Mouse (Mus musculus) midbrain, embryonic 14.5 days (tissue): Measurements from ENCODE around the gene Olfr1280. TPM values are rescaled to one million over a fixed set of nuclear protein-coding genes. Genes with fewer than 3 reads are reported as not detected.

ENCODE experiments used
- ATAC-seq: fragments of 200-750 bp; cut with Nextera tagmentation; 2 replicates; pipeline ENCODE4 v1.8.0; 2017; ENCODE audit warnings: moderate number of reproducible peaks, moderate library complexity; ENCODE audit not compliant: low FRiP score, low TSS enrichment
- DNase-seq: peaks from one replicate; pipeline ENCODE4 v3.0.0-alpha.2; 2015
- H3K27ac ChIP-seq: fragments of 300-500 bp; sonication (generic); replicated peaks from 2 replicates; pipeline ENCODE4 v1.5.1; 2014; ENCODE audit warnings: mild to moderate bottlenecking, low read depth, low read length, moderate library complexity
- H3K27me3 ChIP-seq: fragments of 300-500 bp; sonication (generic); 2 replicates; pipeline ENCODE4 v1.6.1; 2014; ENCODE audit warnings: low read length, control low read depth, mixed read lengths; ENCODE audit not compliant: control insufficient read depth, insufficient read depth
- H3K36me3 ChIP-seq: fragments of 300-500 bp; sonication (generic); 2 replicates; pipeline ENCODE4 v1.6.1; 2014; ENCODE audit warnings: low read length, control low read depth; ENCODE audit not compliant: control insufficient read depth, insufficient read depth
- H3K4me1 ChIP-seq: fragments of 300-500 bp; sonication (generic); 2 replicates; pipeline ENCODE4 v1.6.1; 2014; ENCODE audit warnings: mild to moderate bottlenecking, antibody characterized with exemption, low read length, control low read depth; ENCODE audit not compliant: control insufficient read depth, insufficient read depth
- H3K4me2 ChIP-seq: fragments of 300-500 bp; sonication (generic); 2 replicates; pipeline ENCODE4 v1.6.1; 2014; ENCODE audit warnings: mild to moderate bottlenecking, low read length, moderate library complexity
- H3K4me3 ChIP-seq: fragments of 300-500 bp; sonication (generic); replicated peaks from 2 replicates; pipeline ENCODE4 v1.5.1; 2014; ENCODE audit warnings: low read depth, low read length
- H3K9ac ChIP-seq: fragments of 300-500 bp; sonication (generic); replicated peaks from 2 replicates; pipeline ENCODE4 v1.6.1; 2014; ENCODE audit warnings: mild to moderate bottlenecking, low read length, moderate library complexity
- H3K9me3 ChIP-seq: fragments of 300-500 bp; sonication (generic); 2 replicates; pipeline ENCODE4 v1.6.1; 2016; ENCODE audit warnings: low read length, control low read depth, mixed read lengths; ENCODE audit not compliant: control insufficient read depth
- WGBS: fragments of 180-500 bp; shearing (Covaris S2); extraction: QIAGEN DNeasy Blood & Tissue Kit; methylation state at CpG from one replicate; pipeline ENCODE4 v1.1.7; 2014; 5-methylcytosine and 5-hydroxymethylcytosine counted together
- polyA plus RNA-seq: library from polyadenylated mRNA; unstranded; fragments of >200 nt; fragmentation: Nextera tagmentation; extraction: Ambion mirVana; gene quantifications from 2 replicates; pipeline ENCODE4 v1.2.1, GENCODE M21; 2014

The Olfr1280 gene
- polyA plus RNA-seq, 1 experiment from 2014 or later = not detected

GRCm38 (mm10) chr2:111375222-111375621 lies 61.4 kb downstream of the Olfr1280 start, which contains the start of gene Olfr1284:
Gene Olfr1284 (plus strand): TSS chr2:111375522.
- Histone ChIP-seq H3K36me3 (no peaks in the 10 kb centered on the region), H3K27me3 (no peaks in the 10 kb centered on the region), H3K27ac (no peak within 1 kb of the TSS), H3K4me1 (no peaks in the 10 kb centered on the region), H3K4me2 (no peak within 1 kb of the TSS), H3K4me3 (no peak within 1 kb of the TSS), H3K9ac (no peak within 1 kb of the TSS), H3K9me3 (no peaks in the 10 kb centered on the region)
- DNase-seq (no peak), ATAC-seq (no peak)
- 91% methylated on average over 1 of the region's 1 CpGs for WGBS

Other genes with a start within 250 kb of the Olfr1280 start
- gene Gm13941, start 208.0 kb upstream of the Olfr1280 start, polyA plus RNA-seq = not detected in 2 replicates
- gene Gm15130, start 161.1 kb upstream of the Olfr1280 start, polyA plus RNA-seq = not detected in 2 replicates
- not detected in 2 replicates for gene 4930430A15Rik, start 84.4 kb upstream of the Olfr1280 start, polyA plus RNA-seq
- gene Olfr1275, start 78.7 kb upstream of the Olfr1280 start, polyA plus RNA-seq = not detected in 2 replicates
- not detected in 2 replicates for gene Olfr1276, start 59.5 kb upstream of the Olfr1280 start, polyA plus RNA-seq
- not detected in 2 replicates for gene Olfr1277, start 39.9 kb upstream of the Olfr1280 start, polyA plus RNA-seq
- gene Olfr1278, start 23.9 kb upstream of the Olfr1280 start, polyA plus RNA-seq = not detected in 2 replicates
- gene Olfr1279, start 13.4 kb upstream of the Olfr1280 start, polyA plus RNA-seq = not detected in 2 replicates
- gene Olfr1281, start 12.5 kb downstream of the Olfr1280 start, polyA plus RNA-seq = not detected in 2 replicates
- gene Olfr1282, start 22.1 kb downstream of the Olfr1280 start, polyA plus RNA-seq = not detected in 2 replicates
- not detected in 2 replicates for gene Olfr1283, start 52.8 kb downstream of the Olfr1280 start, polyA plus RNA-seq
- gene Olfr1284, start 61.5 kb downstream of the Olfr1280 start, polyA plus RNA-seq = not detected in 2 replicates
- not detected in 2 replicates for gene Olfr1286, start 109.1 kb downstream of the Olfr1280 start, polyA plus RNA-seq
- gene Olfr1287, start 135.1 kb downstream of the Olfr1280 start, polyA plus RNA-seq = not detected in 2 replicates
- not detected in 2 replicates for gene Olfr1288, start 160.1 kb downstream of the Olfr1280 start, polyA plus RNA-seq
- gene Olfr1289, start 166.8 kb downstream of the Olfr1280 start, polyA plus RNA-seq = not detected in 2 replicates
- not detected in 2 replicates for gene Olfr1290, start 179.8 kb downstream of the Olfr1280 start, polyA plus RNA-seq
- gene Olfr1291-ps1, start 183.2 kb downstream of the Olfr1280 start, polyA plus RNA-seq = not detected in 2 replicates
- not detected in 2 replicates for gene Olfr1293-ps, start 211.2 kb downstream of the Olfr1280 start, polyA plus RNA-seq
- not detected in 2 replicates for gene Olfr1294, start 226.3 kb downstream of the Olfr1280 start, polyA plus RNA-seq